Mouse (Mus musculus): ENCODE measurements around the gene Hist2h2aa1. TPM values are rescaled to one million over a fixed set of nuclear protein-coding genes. Genes with fewer than 3 reads are reported as not detected.
"Not testable (repeated sequence)": the region's sequence is repeated elsewhere in the genome, so short reads cannot be mapped to it uniquely, and the experiment has no call there.

Hist2h2aa1 gene
- polyA plus RNA-seq (2015; fragmentation: Nextera tagmentation; extraction: Ambion mirVana), result 107 and 123 TPM in 2 replicates

DNA sequence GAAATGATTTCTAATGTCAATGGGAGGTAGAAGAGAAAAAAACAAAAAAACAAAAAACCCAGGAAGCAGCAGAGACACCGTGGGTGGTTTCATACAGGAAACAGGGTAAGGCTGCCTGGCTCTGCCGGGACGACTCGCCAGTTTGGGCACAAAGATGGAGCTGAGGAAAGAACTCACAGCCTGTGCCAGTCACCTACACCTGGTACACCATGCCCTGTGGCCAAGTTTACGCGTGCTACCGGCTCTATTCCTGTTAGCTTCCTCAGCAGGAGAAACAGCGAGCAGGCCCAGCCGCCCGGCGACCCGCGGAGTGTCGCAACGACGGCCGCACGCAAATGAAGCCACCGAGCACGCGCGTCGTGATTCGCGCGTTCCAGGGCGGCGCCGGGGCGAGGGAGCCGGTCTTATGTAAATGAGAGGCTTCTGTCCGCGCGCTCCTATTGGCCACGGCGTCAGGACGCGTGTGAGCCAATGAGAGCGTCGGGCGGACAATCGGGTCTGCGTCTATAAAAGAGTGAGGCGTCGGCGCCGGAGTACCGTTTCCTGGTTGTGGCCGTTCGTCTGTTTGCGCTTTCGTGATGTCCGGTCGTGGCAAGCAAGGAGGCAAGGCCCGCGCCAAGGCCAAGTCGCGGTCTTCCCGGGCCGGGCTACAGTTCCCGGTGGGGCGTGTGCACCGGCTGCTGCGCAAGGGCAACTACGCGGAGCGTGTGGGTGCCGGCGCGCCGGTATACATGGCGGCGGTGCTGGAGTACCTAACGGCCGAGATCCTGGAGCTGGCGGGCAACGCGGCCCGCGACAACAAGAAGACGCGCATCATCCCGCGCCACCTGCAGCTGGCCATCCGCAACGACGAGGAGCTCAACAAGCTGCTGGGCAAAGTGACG lies at the start of gene Hist2h2aa1:
Gene Hist2h2aa1, plus strand, starts transcription at position 495 of the 884 bp plus-strand sequence.
- Histone ChIP-seq H3K4me2 (ENCODE audit: low read depth, low read length) (peak within 1 kb of the TSS; percentile 66), H3K27ac (ENCODE audit: low read depth) (peak within 1 kb of the TSS; percentile 95), H3K4me3 (ENCODE audit: low read depth, low read length) (peak within 1 kb of the TSS; percentile 46), H3K9ac (replicated peaks) (peak within 1 kb of the TSS; percentile 67), H3K4me1 (ENCODE audit: insufficient read depth) (peaks cover 37% of the 10 kb centered on the region)
- not testable (repeated sequence) for H3K27me3 ChIP-seq (ENCODE audit: insufficient read depth, low read length); H3K36me3 ChIP-seq (replicated peaks; ENCODE audit: insufficient read depth, low read length); H3K9me3 ChIP-seq (ENCODE audit: low read length)
- ATAC-seq (peak; percentile 74), DNase-seq (peak; percentile 86)
- WGBS (ENCODE audit: insufficient replicate concordance), result under 1% methylated on average over 24 of the region's 88 CpGs

- no peak overlapping the region for H3K27ac ChIP-seq (ENCODE audit: low read depth)
- H3K27me3 ChIP-seq (ENCODE audit: insufficient read depth, low read length), result no peaks in the 10 kb centered on the region
Measured at GRCm38 (mm10) chr3:96195616-96196313, 49.5 kb upstream of the Hist2h2aa1 start.

GRCm38 (mm10) chr3:96196437-96197128 lies 48.7 kb upstream of the Hist2h2aa1 start:
- Histone ChIP-seq H3K9ac (replicated peaks) (peak overlapping the region; percentile 61), H3K27ac (ENCODE audit: low read depth) (peak overlapping the region; percentile 88; the same call in 1 of the 2 replicates), H3K36me3 (replicated peaks; ENCODE audit: insufficient read depth, low read length) (no peaks in the 10 kb centered on the region), H3K4me2 (ENCODE audit: low read depth, low read length) (peak overlapping the region; percentile 85), H3K4me3 (ENCODE audit: low read depth, low read length) (peak overlapping the region; percentile 55), H3K27me3 (ENCODE audit: insufficient read depth, low read length) (no peaks in the 10 kb centered on the region), H3K9me3 (ENCODE audit: low read length) (no peaks in the 10 kb centered on the region; the same call in 1 of the 2 replicates), H3K4me1 (ENCODE audit: insufficient read depth) (peaks cover 15% of the 10 kb centered on the region)
- 21% methylated on average over 27 of the region's 27 CpGs for WGBS (ENCODE audit: insufficient replicate concordance)
- DNase-seq, result no peak
- no peak for ATAC-seq
- TF ChIP-seq CTCF (IDR thresholded peaks at IDR 0.05; ENCODE audit: low read depth) (no peak), EP300 (IDR thresholded peaks at IDR 0.05; ENCODE audit: low read depth) (no peak)

More at GRCm38 (mm10) chr3:96195616-96196313, 49.5 kb upstream of the Hist2h2aa1 start:
- DNase-seq, result no peak
- Histone ChIP-seq H3K36me3 (replicated peaks; ENCODE audit: insufficient read depth, low read length) (no peaks in the 10 kb centered on the region), H3K4me3 (ENCODE audit: low read depth, low read length) (no peak overlapping the region), H3K4me1 (ENCODE audit: insufficient read depth) (peaks cover 15% of the 10 kb centered on the region), H3K9ac (replicated peaks) (no peak overlapping the region), H3K9me3 (ENCODE audit: low read length) (no peaks in the 10 kb centered on the region; the same call in 1 of the 2 replicates), H3K4me2 (ENCODE audit: low read depth, low read length) (no peak overlapping the region)
- TF ChIP-seq EP300 (IDR thresholded peaks at IDR 0.05; ENCODE audit: low read depth) (no peak), CTCF (IDR thresholded peaks at IDR 0.05; ENCODE audit: low read depth) (peak; percentile 34)
- WGBS (ENCODE audit: insufficient replicate concordance), result 85% methylated on average over 11 of the region's 11 CpGs
- ATAC-seq, result no peak

GRCm38 (mm10) chr3:96197129-96197749 lies 48.1 kb upstream of the Hist2h2aa1 start:
- under 1% methylated on average over 50 of the region's 50 CpGs for WGBS (ENCODE audit: insufficient replicate concordance)
- Histone ChIP-seq H3K9ac (replicated peaks) (peak overlapping the region; percentile 61), H3K27ac (ENCODE audit: low read depth) (peak overlapping the region; percentile 88), H3K27me3 (ENCODE audit: insufficient read depth, low read length) (no peaks in the 10 kb centered on the region), H3K4me3 (ENCODE audit: low read depth, low read length) (peak overlapping the region; percentile 55), H3K9me3 (ENCODE audit: low read length) (no peaks in the 10 kb centered on the region; the same call in 1 of the 2 replicates), H3K4me2 (ENCODE audit: low read depth, low read length) (peak overlapping the region; percentile 85), H3K4me1 (ENCODE audit: insufficient read depth) (peaks cover 15% of the 10 kb centered on the region), H3K36me3 (replicated peaks; ENCODE audit: insufficient read depth, low read length) (no peaks in the 10 kb centered on the region)
- DNase-seq (peak; percentile 87), ATAC-seq (peak; percentile 89)
- TF ChIP-seq CTCF (IDR thresholded peaks at IDR 0.05; ENCODE audit: low read depth) (peak; percentile 22; the same call in 1 of the 2 replicates), EP300 (IDR thresholded peaks at IDR 0.05; ENCODE audit: low read depth) (peak; percentile 49; the same call in 1 of the 2 replicates)

DNA sequence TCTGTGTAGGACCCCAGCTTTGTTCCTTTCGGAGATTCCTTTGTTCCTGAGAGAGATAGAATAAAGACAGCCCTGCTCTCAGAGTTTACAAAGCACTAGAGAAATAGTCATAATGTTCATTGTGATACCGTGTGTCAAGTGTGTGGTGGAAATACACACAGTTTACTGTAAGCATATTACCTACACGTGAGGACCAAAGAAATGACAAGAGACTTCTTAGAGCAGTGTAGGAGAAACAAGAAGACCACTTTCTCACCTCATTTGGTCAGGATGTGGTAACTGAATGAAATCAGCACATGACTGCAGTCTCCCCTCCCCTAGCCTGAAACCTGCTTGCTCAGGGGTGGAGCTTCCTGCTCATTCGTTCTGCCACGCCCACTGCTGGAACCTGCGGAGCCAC lies 47.1 kb upstream of the Hist2h2aa1 start:
- peak overlapping the region; percentile 55 for H3K4me3 ChIP-seq (ENCODE audit: low read depth, low read length)
- peaks cover 15% of the 10 kb centered on the region for H3K4me1 ChIP-seq (ENCODE audit: insufficient read depth)
- 15% methylated on average over 6 of the region's 6 CpGs for WGBS (ENCODE audit: insufficient replicate concordance)
- H3K27ac ChIP-seq (ENCODE audit: low read depth), result peak overlapping the region; percentile 20; the same call in 1 of the 2 replicates
- H3K27me3 ChIP-seq (ENCODE audit: insufficient read depth, low read length), result no peaks in the 10 kb centered on the region
- TF ChIP-seq EP300 (IDR thresholded peaks at IDR 0.05; ENCODE audit: low read depth) (no peak), CTCF (IDR thresholded peaks at IDR 0.05; ENCODE audit: low read depth) (no peak)
- ATAC-seq, result peak; percentile 22
- H3K9ac ChIP-seq (replicated peaks), result peak overlapping the region; percentile 51; the same call in 1 of the 2 replicates
- peak overlapping the region; percentile 85 for H3K4me2 ChIP-seq (ENCODE audit: low read depth, low read length)
- no peak for DNase-seq
- no peaks in the 10 kb centered on the region for H3K36me3 ChIP-seq (replicated peaks; ENCODE audit: insufficient read depth, low read length)
- no peaks in the 10 kb centered on the region; the same call in 1 of the 2 replicates for H3K9me3 ChIP-seq (ENCODE audit: low read length)

DNA sequence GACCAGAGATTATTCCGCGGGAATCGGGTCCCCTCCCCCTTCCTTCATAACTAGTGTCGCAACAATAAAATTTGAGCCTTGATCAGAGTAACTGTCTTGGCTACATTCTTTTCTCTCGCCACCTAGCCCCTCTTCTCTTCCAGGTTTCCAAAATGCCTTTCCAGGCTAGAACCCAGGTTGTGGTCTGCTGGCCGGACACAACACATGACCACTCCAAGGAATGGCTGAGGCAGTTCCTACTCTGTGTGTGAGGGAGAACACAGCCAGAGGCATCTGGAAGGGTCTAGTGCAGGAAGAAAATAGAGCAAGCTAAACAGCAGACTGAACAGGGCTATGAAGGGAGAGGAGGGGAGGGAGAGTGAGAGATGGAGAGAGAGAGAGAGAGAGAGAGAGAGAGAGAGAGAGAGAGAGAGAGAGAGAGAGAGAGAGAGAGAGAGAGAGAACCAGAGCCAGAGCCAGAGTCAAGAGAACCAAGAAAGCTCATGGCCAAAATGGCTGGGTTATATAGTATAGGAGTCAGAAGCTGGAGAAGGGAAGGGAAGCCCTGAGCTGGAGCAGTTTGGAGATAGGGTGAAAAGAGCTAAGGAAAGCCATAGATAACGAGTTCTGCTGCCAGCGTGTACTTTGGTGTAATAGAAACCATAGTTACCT lies 46.6 kb upstream of the Hist2h2aa1 start:
- not testable (repeated sequence) for ATAC-seq; DNase-seq; H3K4me2 ChIP-seq (ENCODE audit: low read depth, low read length); H3K9me3 ChIP-seq (ENCODE audit: low read length); H3K27me3 ChIP-seq (ENCODE audit: insufficient read depth, low read length); H3K9ac ChIP-seq (replicated peaks); H3K4me3 ChIP-seq (ENCODE audit: low read depth, low read length); H3K27ac ChIP-seq (ENCODE audit: low read depth); H3K36me3 ChIP-seq (replicated peaks; ENCODE audit: insufficient read depth, low read length)
- H3K4me1 ChIP-seq (ENCODE audit: insufficient read depth), result peaks cover 15% of the 10 kb centered on the region
- 30% methylated on average over 5 of the region's 8 CpGs for WGBS (ENCODE audit: insufficient replicate concordance)
